In the genomic region with DNA sequence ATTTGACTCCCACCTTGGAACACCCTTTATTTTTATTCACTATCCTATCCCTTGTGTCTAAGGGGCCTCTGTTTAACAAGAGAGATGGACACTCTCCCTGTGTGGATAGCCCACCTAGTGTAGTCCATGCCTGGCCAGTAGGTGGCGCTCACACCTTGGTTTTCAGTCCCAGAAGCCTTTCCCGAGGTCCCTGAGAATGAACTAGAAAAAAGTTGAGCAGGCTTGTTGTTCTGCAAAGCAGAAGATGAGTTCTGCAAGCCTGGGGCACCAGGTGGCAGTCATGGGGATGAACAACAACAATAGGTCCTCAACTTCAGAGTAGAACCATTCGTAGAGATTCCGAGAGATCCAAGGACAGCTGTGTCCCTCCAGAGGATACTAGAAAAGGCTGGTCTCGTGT, we compare ENCODE assay signal across 7 mouse cellular contexts. TPM values are rescaled to one million over a fixed set of nuclear protein-coding genes. Genes with fewer than 3 reads are reported as not detected.
DNase-seq lines count a peak whose midpoint lies in the region; ATAC-seq and TF ChIP-seq lines count a peak whose summit lies in the region.

No protein-coding gene starts in this region.

- no peak overlapping the region for H3K4me2 ChIP-seq in kidney, embryonic 15.5 days
- no peak overlapping the region for H3K4me2 ChIP-seq in lung, embryonic 16.5 days (ENCODE audit: low read depth, low read length)

- H3K4me1 ChIP-seq in kidney, embryonic 15.5 days = no peaks in the 10 kb centered on the region
- H3K4me1 ChIP-seq in ES-E14 (ENCODE audit: control insufficient read depth in 2 of 2, insufficient read depth in 2 of 2, low read length in 2 of 2, poor library complexity in 1 of 2) = no peaks in the 10 kb centered on the region
- H3K4me1 ChIP-seq in bone marrow, adult 2 months (ENCODE audit: control insufficient read depth, insufficient read depth, low read length) = no peaks in the 10 kb centered on the region
- H3K4me1 ChIP-seq in lung, embryonic 16.5 days (replicated peaks; ENCODE audit: control insufficient read depth, insufficient read depth, low read length) = no peaks in the 10 kb centered on the region

- peak; percentile 45 for DNase-seq in kidney, adult 18-20 months
- peak; percentile 43 for DNase-seq in ES-E14 (ENCODE audit: low read depth, low spot score)
- peak; percentile 77 for DNase-seq in heart, postnatal 4 days
- DNase-seq in testis, postnatal 14 days (ENCODE audit: low spot score) = peak; percentile 33

- H3K4me3 ChIP-seq in kidney, embryonic 15.5 days (replicated peaks) = no peak overlapping the region
- H3K4me3 ChIP-seq in ES-E14 (ENCODE audit: insufficient read depth in 1 of 2, low read depth in 1 of 2, low read length in 2 of 2, poor library complexity in 1 of 2, severe bottlenecking in 1 of 2) = no peak overlapping the region
- no peak overlapping the region for H3K4me3 ChIP-seq in bone marrow, adult 2 months (replicated peaks; ENCODE audit: control insufficient read depth, low read depth, low read length)
- no peak overlapping the region for H3K4me3 ChIP-seq in lung, embryonic 16.5 days (ENCODE audit: low read length)

- no peak for ATAC-seq in kidney, embryonic 15.5 days (replicated peaks; ENCODE audit: low FRiP score)
- ATAC-seq in lung, embryonic 16.5 days (ENCODE audit: low read depth) = peak; percentile 58; the same call in 1 of the 2 replicates

- no peak for TF ChIP-seq POLR2A in bone marrow, adult 2 months (IDR thresholded peaks at IDR 0.05; ENCODE audit: borderline replicate concordance, control insufficient read depth, low read depth, low read length)

- 77% methylated on average over 5 of the region's 5 CpGs for WGBS in kidney, embryonic 15.5 days
- WGBS in bone marrow, adult 2 months = 73% methylated on average over 5 of the region's 5 CpGs
- 70% methylated on average over 5 of the region's 5 CpGs for WGBS in lung, embryonic 16.5 days

- no peak overlapping the region for H3K9ac ChIP-seq in kidney, embryonic 15.5 days
- H3K9ac ChIP-seq in ES-E14 (ENCODE audit: insufficient read depth, low read depth, low read length, poor library complexity, severe bottlenecking) = no peak overlapping the region
- H3K9ac ChIP-seq in lung, embryonic 16.5 days (ENCODE audit: low read length) = no peak overlapping the region

- H3K36me3 ChIP-seq in kidney, embryonic 15.5 days = peaks cover 6% of the 10 kb centered on the region
- H3K36me3 ChIP-seq in ES-E14 (ENCODE audit: control insufficient read depth, insufficient read depth, low read length, poor library complexity, severe bottlenecking) = 0 out of 2 replicates have a peak, but pooled peaks cover under 1% of the 10 kb centered on the region
- peaks cover 1% of the 10 kb centered on the region; the same call in 1 of the 2 replicates for H3K36me3 ChIP-seq in lung, embryonic 16.5 days (ENCODE audit: control insufficient read depth, insufficient read depth, low read length)

- H3K9me3 ChIP-seq in kidney, embryonic 15.5 days (replicated peaks) = no peaks in the 10 kb centered on the region
- H3K9me3 ChIP-seq in ES-E14 (ENCODE audit: control insufficient read depth, insufficient read depth, low read depth, low read length) = no peaks in the 10 kb centered on the region
- no peaks in the 10 kb centered on the region for H3K9me3 ChIP-seq in lung, embryonic 16.5 days (ENCODE audit: control insufficient read depth, low read length)

- H3K27me3 ChIP-seq in kidney, embryonic 15.5 days = no peaks in the 10 kb centered on the region
- H3K27me3 ChIP-seq in lung, embryonic 16.5 days (ENCODE audit: control insufficient read depth, insufficient read depth, low read depth, low read length) = no peaks in the 10 kb centered on the region

- TF ChIP-seq CTCF in bone marrow, adult 2 months (IDR thresholded peaks at IDR 0.05; ENCODE audit: control insufficient read depth, insufficient read depth, low read length) = peak; percentile 83

- in situ Hi-C loops in ES-E14 (cut with MboI; ENCODE audit: low sequenced_read_pairs in 2 of 2, unreplicated experiment in 2 of 2) = no loop called here

- no peak overlapping the region for H3K27ac ChIP-seq in kidney, embryonic 15.5 days
- H3K27ac ChIP-seq in ES-E14 (ENCODE audit: insufficient read depth, low read depth, low read length, poor library complexity, severe bottlenecking) = no peak overlapping the region
- no peak overlapping the region for H3K27ac ChIP-seq in bone marrow, adult 2 months (ENCODE audit: control insufficient read depth, insufficient read depth, low read depth, low read length, poor library complexity)
- H3K27ac ChIP-seq in lung, embryonic 16.5 days (ENCODE audit: low read length) = no peak overlapping the region

TF ChIP-seq in ES-E14, 5 proteins besides CTCF, POLR2A, EP300 and RAD21:
- peak; percentile 32; the same call in 1 of the 2 replicates for TF ChIP-seq ZC3H11A (IDR thresholded peaks at IDR 0.05; ENCODE audit: borderline replicate concordance, low read depth, low read length)
- TF ChIP-seq HCFC1 (IDR thresholded peaks at IDR 0.05; ENCODE audit: borderline replicate concordance, insufficient read depth, low read length) = no peak

RNA-seq across cellular contexts. Expression of gene Mki67, which starts 35.8 kb away (rescaled TPM):
- polyA plus RNA-seq in kidney, embryonic 15.5 days (2015; fragmentation: Nextera tagmentation; extraction: Ambion mirVana) = 38.7 and 41.8 TPM in 2 replicates
- total RNA-seq in ES-E14 (2012; rRNA removed) = 91.5 and 96.9 TPM in 2 replicates
- polyA plus RNA-seq in bone marrow, adult 2 months (2011; ENCODE audit: insufficient read depth, insufficient read length, low replicate concordance, missing spikeins) = 203 and 249 TPM in 2 replicates
- 100 to 1,000 TPM in 1 of 2 experiments, 10 to 100 TPM in 1; 96.2 to 108 TPM for total RNA-seq in heart, postnatal 4 days (2021)
- polyA plus RNA-seq in lung, embryonic 16.5 days (2015; fragmentation: Nextera tagmentation; extraction: Ambion mirVana) = 43.7 and 44.3 TPM in 2 replicates
